Mouse (Mus musculus): ENCODE results near the gene Nudcd3.

- TF ChIP-seq POLR2A (IDR thresholded peaks at IDR 0.05; ENCODE audit: low read depth, low read length) (no peak), CTCF (IDR thresholded peaks at IDR 0.05; ENCODE audit: extremely low read depth, insufficient read length, insufficient replicate concordance, low read depth, low read length) (no peak)
Measured at GRCm38 (mm10) chr11:6078737-6079136, 121.5 kb downstream of the Nudcd3 start.
